Mouse (Mus musculus): Measurements from ENCODE around the gene Arfgef3. TPM values are rescaled to one million over a fixed set of nuclear protein-coding genes. Genes with fewer than 3 reads are reported as not detected.

The Arfgef3 gene
- polyA plus RNA-seq, 1 experiment from 2014 or later = 0.02 TPM

Other genes starting within 250 kb of the Arfgef3 start
- gene Hebp2, start 197.9 kb downstream of the Arfgef3 start, polyA plus RNA-seq (2015; fragmentation: Nextera tagmentation; extraction: Ambion mirVana) = 2.0 and 3.0 TPM in 2 replicates
- gene Gm4922, start 42.8 kb upstream of the Arfgef3 start, polyA plus RNA-seq (2015; fragmentation: Nextera tagmentation; extraction: Ambion mirVana) = not detected in 2 replicates
- gene Perp, start 101.1 kb upstream of the Arfgef3 start, polyA plus RNA-seq (2015; fragmentation: Nextera tagmentation; extraction: Ambion mirVana) = 10.7 and 13.4 TPM in 2 replicates

Data from liver, embryonic 13.5 days (tissue).